ENCODE assay signal across 19 mouse cellular contexts in genomic region chr6:51761506-51761905, GRCm38 (mm10).
DNase-seq lines count a peak whose midpoint lies in the region; ATAC-seq and TF ChIP-seq lines count a peak whose summit lies in the region.
"Had no signal": no experiment of that assay in that cellular context is flagged by ENCODE, and none has a peak within 500 bp of the region (broad histone marks: within the 10 kb centered on the region; RNA-seq: fewer than 3 reads in every experiment).

No protein-coding gene starts in this region.

- no peaks in the 10 kb centered on the region for H3K36me3 ChIP-seq in lung, embryonic 14.5 days (ENCODE audit: insufficient read depth)
- H3K36me3 ChIP-seq: embryonic facial prominence, embryonic 13.5 days; heart, embryonic 13.5 days; hindbrain, embryonic 12.5 days had no signal

- no peak overlapping the region for H3K9ac ChIP-seq in lung, embryonic 14.5 days
- H3K9ac ChIP-seq: embryonic facial prominence, embryonic 13.5 days; forebrain, embryonic 13.5 days; forebrain, postnatal 0 days; heart, embryonic 13.5 days; hindbrain, embryonic 12.5 days had no signal

- no peaks in the 10 kb centered on the region for H3K4me1 ChIP-seq in lung, embryonic 14.5 days (ENCODE audit: insufficient read depth)
- H3K4me1 ChIP-seq: embryonic facial prominence, embryonic 13.5 days; heart, embryonic 13.5 days had no signal

- no peak overlapping the region for H3K4me3 ChIP-seq in lung, embryonic 14.5 days (ENCODE audit: low read depth, low read length)
- H3K4me3 ChIP-seq: embryonic facial prominence, embryonic 13.5 days; forebrain, embryonic 13.5 days; heart, embryonic 13.5 days; hindbrain, embryonic 12.5 days had no signal

- no peaks in the 10 kb centered on the region for H3K27me3 ChIP-seq in lung, embryonic 14.5 days (ENCODE audit: insufficient read depth, low read length)

- DNase-seq in adrenal gland, postnatal 14 days, result peak; percentile 31
- no peak for DNase-seq in adrenal gland, postnatal 36 days
- DNase-seq in lung, embryonic 14.5 days, result peak; percentile 13
- no peak for DNase-seq in lung, postnatal 4 days
- peak; percentile 18 for DNase-seq in 3T3-L1 (ENCODE audit: low read depth, low spot score)
- peak; percentile 53 to 59 for DNase-seq in urinary bladder, postnatal 36 days (ENCODE audit: low spot score in 2 of 2)
- DNase-seq in layer of hippocampus, adult 18-20 months (ENCODE audit: low spot score in 2 of 2), result no peak
- DNase-seq: adrenal gland, adult 2 months; cerebellum, adult 18-20 months; cerebellum, adult 9-11 months; cerebellum, postnatal 36 days; forebrain, postnatal 0 days; gastrocnemius, postnatal 14 days; heart, postnatal 4 days had no signal

- no peaks in the 10 kb centered on the region for H3K9me3 ChIP-seq in lung, embryonic 14.5 days (ENCODE audit: low read depth, low read length)
- H3K9me3 ChIP-seq: embryonic facial prominence, embryonic 13.5 days; forebrain, embryonic 13.5 days; heart, embryonic 13.5 days; hindbrain, embryonic 12.5 days had no signal

- H3K27ac ChIP-seq in lung, embryonic 14.5 days (ENCODE audit: low read depth), result no peak overlapping the region
- H3K27ac ChIP-seq: embryonic facial prominence, embryonic 13.5 days; forebrain, embryonic 13.5 days; heart, embryonic 13.5 days; hindbrain, embryonic 12.5 days had no signal

- no peak overlapping the region for H3K4me2 ChIP-seq in lung, embryonic 14.5 days
- H3K4me2 ChIP-seq: embryonic facial prominence, embryonic 13.5 days; forebrain, embryonic 13.5 days; heart, embryonic 13.5 days; hindbrain, embryonic 12.5 days had no signal

- no peak for ATAC-seq in lung, embryonic 14.5 days (ENCODE audit: insufficient read depth)
- ATAC-seq: forebrain, embryonic 13.5 days; forebrain, postnatal 0 days; hindbrain, embryonic 16.5 days had no signal

- TF ChIP-seq CTCF in lung, embryonic 14.5 days (IDR thresholded peaks at IDR 0.05; ENCODE audit: low read depth), result no peak

- 58% methylated on average over 5 of the region's 5 CpGs for WGBS in lung, embryonic 14.5 days

Comparison
In these comparisons a context has a peak if more than half of its experiments do, and no peak if none do; other contexts are left out.
1. DNase-seq: peak in adrenal gland, postnatal 14 days (single experiment), lung, embryonic 14.5 days (single experiment), 3T3-L1 (single experiment) and urinary bladder, postnatal 36 days (2 of 2); none in adrenal gland, postnatal 36 days (0 of 2), lung, postnatal 4 days (0 of 2) and layer of hippocampus, adult 18-20 months (0 of 2).